Mouse (Mus musculus) brain, embryonic 14.5 days (tissue): Measurements from ENCODE around the gene Ccs. TPM values are rescaled to one million over a fixed set of nuclear protein-coding genes. Genes with fewer than 3 reads are reported as not detected.
"Not testable (repeated sequence)": the region's sequence is repeated elsewhere in the genome, so short reads cannot be mapped to it uniquely, and the experiment has no call there.

ENCODE experiments used
- DNase-seq: peaks from one replicate; pipeline ENCODE4 v3.0.0-alpha.2; 2011; ENCODE audit warnings: low read depth
- CTCF ChIP-seq: fragments of 200-500 bp; IDR thresholded peaks from 2 replicates; pipeline ENCODE4 v1.5.1; 2012; ENCODE audit warnings: inconsistent platforms, mild to moderate bottlenecking, moderate library complexity, borderline replicate concordance; ENCODE audit not compliant: insufficient read depth, insufficient read length; ENCODE audit errors: extremely low read depth
- POLR2A ChIP-seq: fragments of 200-500 bp; IDR thresholded peaks from 2 replicates; pipeline ENCODE4 v1.6.1; 2012; ENCODE audit warnings: mild to moderate bottlenecking, inconsistent platforms, borderline replicate concordance; ENCODE audit not compliant: poor library complexity, insufficient read depth, insufficient read length, severe bottlenecking; ENCODE audit errors: extremely low read depth
- polyA plus RNA-seq: library from polyadenylated mRNA; depleted of rRNA; stranded (reverse); fragments of >200 nt; gene quantifications from 2 replicates; pipeline ENCODE4 v1.2.3, GENCODE M21; 2012

Gene Ccs
- polyA plus RNA-seq, 1 experiment = 42.3 TPM

GRCm38 (mm10) chr19:4828444-4829114, 10.6 kb downstream of the Ccs start:
- TF ChIP-seq POLR2A (no peak), CTCF (no peak)
- no peak for DNase-seq

- DNase-seq = peak; percentile 87
- TF ChIP-seq CTCF = no peak
- TF ChIP-seq POLR2A = no peak
Measured at GRCm38 (mm10) chr19:4820678-4821303, 18.3 kb downstream of the Ccs start.

- DNase-seq = no peak
- TF ChIP-seq POLR2A (no peak), CTCF (no peak)
Measured at GRCm38 (mm10) chr19:4817182-4817835, 21.8 kb downstream of the Ccs start.

- no peak for TF ChIP-seq POLR2A
- peak; percentile 29; the same call in 1 of the 2 replicates for TF ChIP-seq CTCF
- no peak for DNase-seq
Measured at GRCm38 (mm10) chr19:4813015-4813414, 26.1 kb downstream of the Ccs start.

GRCm38 (mm10) chr19:4812334-4812949, 26.7 kb downstream of the Ccs start:
- DNase-seq = not testable (repeated sequence)

DNA sequence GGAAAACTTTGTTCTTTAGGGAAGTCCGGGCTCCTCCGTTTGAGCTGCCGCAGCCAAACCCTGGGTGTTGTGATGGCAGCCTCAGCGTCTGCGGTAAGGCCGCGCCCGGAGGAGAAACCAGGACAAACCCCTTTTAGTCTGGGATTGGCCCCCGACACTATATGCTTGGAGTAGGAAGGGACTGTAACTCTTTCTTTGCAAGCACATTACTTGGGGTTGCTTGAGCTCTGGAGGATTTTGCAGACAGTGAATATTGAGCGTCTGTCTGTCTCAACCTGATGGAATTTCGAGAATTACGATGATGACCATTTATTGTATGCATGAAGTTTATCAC, 27.3 kb downstream of the Ccs start:
- TF ChIP-seq CTCF (no peak), POLR2A (no peak)
- no peak for DNase-seq

GRCm38 (mm10) chr19:4811063-4811908, 27.8 kb downstream of the Ccs start, which contains the start of the genes Gm21992 and Rbm14:
Gene Gm21992, minus strand, starts transcription at chr19:4811612.
Gene Rbm14, minus strand, starts transcription at chr19:4811634.
- peak; percentile 59; the same call in 1 of the 2 replicates for TF ChIP-seq POLR2A
- TF ChIP-seq CTCF = no peak
- peak; percentile 100 for DNase-seq

DNA sequence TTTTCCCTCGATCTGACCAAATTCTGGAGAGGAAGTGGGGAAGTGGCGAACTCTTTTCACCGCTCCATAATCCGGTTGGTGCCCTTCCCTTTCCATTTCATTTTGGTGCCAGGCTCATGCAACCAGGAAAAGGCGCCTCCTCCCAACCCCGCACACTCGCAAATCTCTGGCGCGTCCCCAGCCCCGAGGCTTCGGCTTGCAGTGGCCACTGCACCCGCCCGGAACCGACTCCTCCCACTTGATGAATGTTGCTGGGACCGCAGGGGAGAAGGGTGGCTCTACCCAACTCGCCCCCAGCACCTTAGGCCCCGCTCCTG, 28.4 kb downstream of the Ccs start:
- TF ChIP-seq CTCF = no peak
- no peak for TF ChIP-seq POLR2A
- DNase-seq = no peak

DNA sequence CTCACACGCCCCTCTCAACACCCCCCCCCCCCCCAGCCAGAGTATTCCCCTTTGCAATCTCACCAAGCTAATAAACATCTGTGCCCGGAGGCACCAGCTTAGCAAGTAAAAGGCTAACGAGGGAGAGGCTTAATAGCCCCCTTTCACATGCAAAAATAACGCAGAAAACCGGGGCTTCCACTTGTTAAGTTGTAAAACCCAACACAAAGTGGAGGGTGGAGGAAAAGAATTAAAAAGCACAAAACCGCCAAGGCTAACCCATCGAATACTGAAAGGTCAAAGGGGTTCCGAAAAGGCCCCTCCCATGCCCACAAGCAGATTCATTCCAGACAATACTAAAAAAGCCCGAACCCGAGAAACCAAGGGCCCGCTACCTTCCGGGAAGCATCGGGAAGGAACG, 28.8 kb downstream of the Ccs start:
- TF ChIP-seq POLR2A = no peak
- no peak for TF ChIP-seq CTCF
- DNase-seq = peak; percentile 44

DNA sequence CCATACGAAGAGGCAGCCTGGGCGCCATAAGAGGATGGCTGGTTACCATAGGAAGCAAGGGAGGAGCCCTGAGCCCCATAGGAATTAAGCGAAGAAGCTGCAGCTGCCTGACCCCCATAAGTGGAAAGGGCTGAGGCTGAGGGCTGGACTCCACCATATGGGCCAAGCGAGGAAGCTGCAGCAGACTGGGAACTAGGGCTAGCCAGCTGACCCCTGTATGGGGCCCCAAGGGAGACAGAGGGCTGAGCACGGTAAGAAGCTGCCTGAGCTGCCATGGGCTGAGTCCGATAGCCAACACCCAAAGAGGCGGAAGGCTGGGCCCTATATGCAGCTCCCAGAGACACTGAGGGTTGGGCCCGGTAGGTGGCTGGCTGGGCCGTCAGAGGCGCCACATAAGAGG, 35.8 kb downstream of the Ccs start:
- no peak for DNase-seq
- TF ChIP-seq CTCF = no peak
- TF ChIP-seq POLR2A = no peak

GRCm38 (mm10) chr19:4802691-4803091, 36.4 kb downstream of the Ccs start:
- TF ChIP-seq CTCF (no peak), POLR2A (no peak)
- no peak for DNase-seq
